Mouse (Mus musculus) heart, adult 2 months (tissue): ENCODE results near the gene H1fx.

ENCODE experiments used
- CTCF ChIP-seq: fragments of 200-600 bp; IDR thresholded peaks from 2 replicates; pipeline ENCODE4 v1.8.1; 2022; ENCODE audit warnings: antibody characterized with exemption, mild to moderate bottlenecking, moderate library complexity
- EP300 ChIP-seq: fragments of 200-500 bp; IDR thresholded peaks from 2 replicates; pipeline ENCODE4 v1.6.1; 2011; ENCODE audit warnings: low read depth, low read length, control low read depth; ENCODE audit not compliant: insufficient read depth
- POLR2A ChIP-seq: fragments of 200-500 bp; IDR thresholded peaks from 2 replicates; pipeline ENCODE4 v1.6.1; 2011; ENCODE audit warnings: mild to moderate bottlenecking, low read depth, low read length, control low read depth; ENCODE audit not compliant: insufficient read depth

- TF ChIP-seq CTCF (no peak), POLR2A (no peak), EP300 (no peak)
Observed at GRCm38 (mm10) chr6:87979728-87980127, 1.7 kb downstream of the H1fx start.
